Mouse (Mus musculus): ENCODE results near the gene Ccng2. TPM values are rescaled to one million over a fixed set of nuclear protein-coding genes. Genes with fewer than 3 reads are reported as not detected.

Ccng2 gene
- polyA plus RNA-seq, 1 experiment from 2014 or later, result 136 TPM

DNA sequence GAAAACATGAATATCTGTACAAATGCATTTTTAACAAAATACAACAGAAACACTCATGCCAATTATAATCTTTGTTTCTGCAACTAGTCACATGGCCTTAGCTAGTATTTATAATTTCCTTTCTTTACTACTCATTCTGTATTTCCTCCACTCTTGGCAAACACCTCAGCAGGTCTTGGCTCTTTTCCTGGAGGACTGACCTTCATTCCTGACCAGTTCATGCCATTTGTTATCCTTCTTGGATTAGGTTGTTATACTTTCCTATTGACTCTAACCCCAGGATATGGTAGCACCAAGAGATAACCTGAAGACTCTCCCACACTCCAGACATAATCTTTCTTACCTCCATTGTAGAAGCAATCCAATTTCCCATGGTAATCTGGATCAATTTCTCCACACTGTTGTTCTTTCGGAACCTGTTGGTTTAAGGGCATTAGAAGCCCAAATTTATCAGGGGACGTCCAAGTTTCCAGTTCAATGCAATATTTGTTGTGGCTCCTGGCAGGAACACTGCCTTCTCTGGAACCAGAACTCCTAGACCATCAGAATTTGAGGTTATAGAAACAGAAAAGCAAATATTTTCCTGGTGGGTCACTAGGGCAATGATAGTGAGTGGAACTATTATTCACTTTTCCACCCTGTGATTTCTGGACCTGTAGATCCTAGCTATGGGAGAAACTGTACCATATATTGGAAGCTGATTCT is 38.2 kb downstream of the Ccng2 start:
- Histone ChIP-seq H3K9ac (no peak overlapping the region), H3K27me3 (replicated peaks) (no peaks in the 10 kb centered on the region), H3K4me2 (replicated peaks) (no peak overlapping the region), H3K36me3 (no peaks in the 10 kb centered on the region), H3K27ac (no peak overlapping the region), H3K4me1 (no peaks in the 10 kb centered on the region), H3K4me3 (no peak overlapping the region), H3K9me3 (no peaks in the 10 kb centered on the region)
- 86% methylated on average over 2 of the region's 2 CpGs for WGBS
- ATAC-seq (ENCODE audit: low FRiP score, low read depth), result no peak

- no peak for ATAC-seq (ENCODE audit: low FRiP score, low read depth)
Measured at GRCm38 (mm10) chr5:93308909-93309308, 41.9 kb downstream of the Ccng2 start.

DNA sequence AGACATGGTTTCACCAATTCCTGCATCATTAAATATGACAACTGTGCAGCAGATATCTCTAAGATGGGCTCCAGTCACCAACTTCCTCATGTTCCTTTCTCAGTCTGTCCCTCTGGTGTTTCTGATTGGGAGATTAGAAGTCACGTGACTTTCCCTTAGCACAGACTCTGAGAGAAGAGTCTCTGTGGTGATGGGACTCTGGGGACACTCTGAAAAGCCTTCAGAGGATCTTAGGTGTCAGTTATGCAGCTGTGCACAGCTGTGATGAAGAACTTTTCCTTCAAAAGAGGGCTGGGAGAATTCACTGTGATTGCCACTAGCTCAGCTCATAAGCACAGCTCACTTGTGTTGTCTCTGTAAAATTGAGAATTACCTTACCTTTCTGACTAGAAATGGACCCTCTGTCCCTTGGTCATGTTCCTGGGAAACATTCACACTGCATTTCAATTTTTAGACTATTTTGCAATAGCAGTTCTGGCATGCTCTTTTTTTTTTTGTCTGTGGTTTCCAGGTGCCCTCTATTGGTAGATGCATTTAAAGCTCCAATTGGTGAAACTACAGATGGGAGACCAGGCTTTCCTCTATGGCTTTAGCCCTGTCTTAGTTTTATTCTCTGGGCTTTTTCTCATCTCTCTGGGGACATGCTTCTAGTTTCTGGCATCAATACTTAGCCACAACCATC is 56.4 kb downstream of the Ccng2 start:
- no peaks in the 10 kb centered on the region for H3K36me3 ChIP-seq
- no peak overlapping the region for H3K27ac ChIP-seq
- WGBS, result 61% methylated on average over 1 of the region's 1 CpGs
- H3K9me3 ChIP-seq, result no peaks in the 10 kb centered on the region
- no peak overlapping the region for H3K9ac ChIP-seq
- H3K4me2 ChIP-seq (replicated peaks), result no peak overlapping the region
- no peak overlapping the region for H3K4me3 ChIP-seq
- ATAC-seq (ENCODE audit: low FRiP score, low read depth), result no peak
- H3K27me3 ChIP-seq (replicated peaks), result no peaks in the 10 kb centered on the region
- no peaks in the 10 kb centered on the region for H3K4me1 ChIP-seq

More at GRCm38 (mm10) chr5:93308909-93309308, 41.9 kb downstream of the Ccng2 start:
- H3K27me3 ChIP-seq (replicated peaks), result no peaks in the 10 kb centered on the region
- no peak overlapping the region for H3K4me3 ChIP-seq
- 90% methylated on average over 2 of the region's 2 CpGs for WGBS
- no peaks in the 10 kb centered on the region for H3K4me1 ChIP-seq
- H3K27ac ChIP-seq, result no peak overlapping the region
- H3K36me3 ChIP-seq, result no peaks in the 10 kb centered on the region
- H3K4me2 ChIP-seq (replicated peaks), result no peak overlapping the region
- no peak overlapping the region for H3K9ac ChIP-seq
- H3K9me3 ChIP-seq, result no peaks in the 10 kb centered on the region

Other genes starting within 250 kb of the Ccng2 start
- 0.10 TPM in 1 of 2 replicates, not detected in the other for gene Sowahb, start 222.2 kb upstream of the Ccng2 start, polyA plus RNA-seq (2016; fragmentation: Nextera tagmentation; extraction: Ambion mirVana)
- gene Sept11, start 173.8 kb upstream of the Ccng2 start, polyA plus RNA-seq (2016; fragmentation: Nextera tagmentation; extraction: Ambion mirVana), result 253 and 266 TPM in 2 replicates
- 143 and 165 TPM in 2 replicates for gene Ccni, start 60.8 kb upstream of the Ccng2 start, polyA plus RNA-seq (2016; fragmentation: Nextera tagmentation; extraction: Ambion mirVana)
- gene 2010109A12Rik, start 60.7 kb upstream of the Ccng2 start, polyA plus RNA-seq (2016; fragmentation: Nextera tagmentation; extraction: Ambion mirVana), result 1.2 and 2.0 TPM in 2 replicates